Mouse (Mus musculus) R1 (cell line): Measurements from ENCODE around the gene Dctn2.
"Not testable (repeated sequence)": the region's sequence is repeated elsewhere in the genome, so short reads cannot be mapped to it uniquely, and the experiment has no call there.

Source experiments
- DNase-seq: peaks from one replicate; pipeline ENCODE4 v3.0.0-alpha.2; 2018; ENCODE audit warnings: low read depth, low spot score

Gene Dctn2

DNA sequence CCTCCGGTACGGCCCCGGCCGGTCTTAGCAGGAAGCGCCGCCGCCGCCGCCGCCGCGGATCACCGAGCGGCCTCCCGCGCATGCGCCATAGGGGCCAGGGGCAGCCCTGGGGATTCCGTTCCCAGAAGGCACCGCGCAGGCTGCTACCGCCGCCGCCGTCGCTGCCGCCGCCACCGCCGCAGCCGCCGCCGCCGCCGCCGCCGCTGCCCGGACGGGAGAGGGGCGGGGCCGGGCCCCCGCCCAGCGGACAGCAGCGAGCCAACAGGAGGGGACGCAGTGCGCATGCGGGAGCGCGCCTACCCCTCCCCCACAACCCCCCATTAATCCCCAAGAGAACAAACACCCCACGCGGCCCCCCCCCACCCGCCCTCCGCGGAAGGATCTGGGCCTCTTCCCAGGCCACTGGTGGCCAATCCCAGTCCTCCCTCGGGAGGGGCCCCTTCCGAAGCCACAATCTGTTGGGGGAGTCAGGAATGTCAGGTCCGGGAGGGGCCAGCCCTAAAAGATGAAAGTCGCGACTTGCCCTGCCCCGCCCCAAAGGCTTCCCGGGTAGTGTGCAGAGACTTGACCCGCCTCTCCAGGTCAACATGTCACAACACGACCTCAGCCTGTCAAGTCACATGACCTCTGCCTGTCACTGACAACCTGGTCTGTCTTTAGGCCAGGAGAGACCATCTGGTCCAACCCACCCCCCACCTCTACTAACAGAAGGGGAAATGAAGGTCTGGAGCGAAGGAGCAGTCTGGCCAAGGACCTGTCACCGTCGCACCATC, 22.8 kb downstream of the Dctn2 start, which contains the start of gene Mbd6:
Gene Mbd6, minus strand, starts transcription at position 219 of the 773 bp plus-strand sequence.
- DNase-seq, result peak; percentile 94

DNA sequence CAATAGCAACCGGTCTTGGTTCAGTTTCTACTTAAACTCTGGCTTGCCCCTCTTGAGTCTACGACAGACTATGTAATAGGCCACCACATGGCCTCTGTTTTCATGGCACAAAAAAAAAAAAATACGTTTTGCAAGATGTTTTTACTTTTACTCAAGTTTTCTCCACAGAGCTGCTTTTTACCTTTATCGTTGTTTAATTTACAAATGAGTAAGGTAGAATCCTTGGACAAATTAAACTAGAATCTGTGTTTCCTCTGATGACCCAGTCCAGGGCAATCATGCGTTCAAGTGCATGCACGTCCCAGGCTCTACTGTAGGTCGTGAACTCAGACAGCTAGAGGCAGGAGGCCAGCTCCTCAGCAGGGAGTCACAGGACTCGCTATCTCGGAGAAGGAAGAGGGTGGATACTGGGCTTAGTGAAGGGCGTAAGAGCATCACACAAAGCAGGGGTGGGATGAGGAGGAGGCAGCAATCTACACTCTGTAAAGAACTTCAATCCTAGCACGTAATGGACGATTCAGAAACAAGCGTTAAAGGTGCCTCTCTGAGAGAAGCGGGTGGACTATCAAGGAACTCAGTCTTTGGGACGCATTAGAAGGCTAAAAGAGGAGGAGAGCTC, 23.5 kb downstream of the Dctn2 start:
- peak; percentile 73 for DNase-seq

DNA sequence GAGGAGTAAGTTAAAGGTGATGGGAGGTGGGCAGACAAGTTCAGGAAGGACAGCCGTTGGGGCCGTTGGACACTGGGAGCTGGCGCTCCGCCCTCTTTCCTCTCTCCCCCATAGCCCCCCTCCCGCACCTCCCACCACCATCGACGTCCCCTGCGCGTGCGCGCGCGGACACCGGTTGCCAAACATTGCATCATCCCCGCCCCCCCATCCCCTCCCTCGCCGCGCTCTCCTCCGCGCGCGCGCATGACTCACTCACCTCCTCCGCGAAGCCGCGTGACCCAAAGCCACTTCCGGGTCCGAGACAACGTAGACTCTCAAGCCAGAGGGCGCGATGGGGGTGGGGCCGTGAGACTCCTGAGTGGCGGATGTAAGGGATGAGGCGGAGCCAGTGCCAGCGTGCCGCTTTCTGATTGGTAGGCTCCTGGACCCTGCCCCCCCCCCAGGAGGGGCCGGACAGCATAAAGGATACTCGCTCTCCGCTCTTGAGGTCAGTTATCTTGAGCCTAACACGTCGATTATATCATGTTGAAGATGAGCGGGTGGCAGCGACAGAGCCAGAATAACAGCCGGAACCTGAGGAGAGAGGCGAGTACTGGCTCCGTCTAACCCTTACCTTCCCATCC, 24.2 kb downstream of the Dctn2 start:
- DNase-seq, result peak; percentile 100

DNA sequence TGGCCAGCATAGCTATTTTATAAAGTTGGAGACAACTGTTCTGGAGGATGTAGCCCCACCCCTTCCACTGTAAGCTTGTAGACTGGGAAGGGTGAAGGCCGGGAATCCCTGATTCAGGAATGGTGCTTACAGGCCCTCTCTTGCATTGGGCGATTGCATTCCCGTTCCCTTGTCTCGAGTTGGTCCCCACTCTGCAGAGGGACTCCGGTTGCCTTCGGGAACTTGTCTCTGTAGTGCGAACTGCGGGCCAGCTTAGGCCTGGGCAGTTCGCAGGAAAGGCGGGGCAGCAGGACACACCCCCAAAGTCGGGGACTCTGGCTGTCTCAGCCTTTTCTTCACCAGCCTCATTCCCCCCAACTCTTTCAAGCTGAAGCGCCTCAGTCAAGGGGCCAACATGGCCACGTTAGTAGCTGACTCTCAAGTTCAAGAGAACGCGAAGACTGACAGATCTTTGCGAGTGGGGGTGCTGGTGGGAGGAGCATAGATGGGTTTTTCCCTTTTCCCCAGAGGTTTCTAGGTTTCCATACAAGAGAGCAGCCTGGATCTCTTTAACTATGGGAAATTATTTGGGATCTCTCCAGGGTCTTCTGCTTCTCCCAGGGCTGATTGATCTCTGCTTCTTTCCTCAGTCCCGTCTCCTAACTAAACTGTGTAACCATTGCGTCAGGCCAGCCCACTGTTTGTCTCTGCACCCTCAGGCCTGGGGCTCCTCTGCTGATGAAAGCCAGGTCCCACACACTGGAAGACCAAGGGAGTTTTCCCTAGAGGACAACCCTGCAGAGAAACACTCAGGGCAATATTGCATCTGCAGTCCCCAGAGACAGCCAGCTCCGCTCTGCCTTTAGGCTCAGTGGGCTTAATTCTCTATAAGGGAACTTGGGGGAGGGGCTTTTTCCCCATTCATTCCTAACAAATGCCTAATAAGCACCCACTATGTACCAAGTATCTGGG, 25.0 kb downstream of the Dctn2 start:
- no peak for DNase-seq

DNA sequence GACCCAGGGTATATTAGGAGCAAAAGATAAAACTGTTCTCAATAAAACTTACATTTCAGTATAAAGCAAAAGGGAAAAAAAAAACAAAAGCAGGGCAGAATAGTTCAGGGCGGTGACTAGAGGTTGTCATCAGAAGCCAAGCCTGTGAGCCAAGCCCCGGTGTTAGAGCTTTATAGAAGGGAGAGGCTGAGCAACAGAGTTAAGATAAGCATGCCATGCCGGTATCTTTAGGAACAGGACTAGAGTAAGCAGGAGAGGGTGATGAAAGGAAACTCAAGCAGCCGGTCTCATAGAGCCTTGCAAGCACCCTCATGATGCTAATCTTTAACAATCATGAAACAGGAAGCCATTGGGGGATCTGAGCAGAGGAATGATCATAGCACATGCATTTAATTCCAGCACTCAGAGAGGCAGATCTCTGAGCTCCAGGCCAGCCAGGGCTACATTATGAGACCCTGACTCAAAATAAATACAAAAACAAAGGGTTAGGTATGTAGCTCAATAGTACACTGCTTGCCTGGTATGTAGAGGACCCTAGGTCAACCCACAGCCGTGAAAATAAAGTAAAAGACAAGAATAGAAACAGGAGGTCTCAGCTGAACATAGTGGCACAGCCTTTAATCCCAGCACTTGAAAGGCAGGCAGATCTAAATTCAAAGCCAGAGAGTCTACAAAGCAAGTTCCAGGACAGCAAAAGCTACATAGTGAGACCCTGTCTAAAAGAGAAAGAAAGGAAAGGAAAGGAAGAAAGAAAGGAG, 25.9 kb downstream of the Dctn2 start:
- DNase-seq, result no peak

DNA sequence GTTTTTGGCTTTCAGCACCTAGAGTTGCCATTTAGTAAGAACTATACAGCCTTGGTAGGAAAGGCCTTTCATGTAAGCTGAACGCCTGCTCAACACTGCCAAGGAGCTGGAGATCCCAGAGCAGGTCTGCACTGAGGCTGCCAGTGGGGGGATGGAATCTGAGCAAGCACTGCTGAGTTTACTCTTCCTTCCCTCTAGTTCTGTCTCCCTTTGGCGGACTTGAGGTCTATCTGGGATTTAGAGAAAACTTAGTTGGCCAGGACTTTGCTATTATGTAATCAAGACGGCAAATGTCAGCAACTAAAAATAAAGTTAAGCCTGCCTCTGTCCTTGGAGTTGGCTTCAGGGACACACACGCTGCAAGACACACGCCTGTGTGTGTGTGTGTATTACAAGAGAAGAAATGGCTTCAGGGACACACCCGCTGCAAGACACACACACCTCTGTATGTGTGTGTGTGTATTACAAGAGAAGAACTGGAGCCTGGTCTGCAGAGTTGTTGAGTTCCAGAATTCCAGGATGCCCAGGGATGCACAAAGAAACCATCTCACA, 26.9 kb downstream of the Dctn2 start:
- DNase-seq, result no peak

DNA sequence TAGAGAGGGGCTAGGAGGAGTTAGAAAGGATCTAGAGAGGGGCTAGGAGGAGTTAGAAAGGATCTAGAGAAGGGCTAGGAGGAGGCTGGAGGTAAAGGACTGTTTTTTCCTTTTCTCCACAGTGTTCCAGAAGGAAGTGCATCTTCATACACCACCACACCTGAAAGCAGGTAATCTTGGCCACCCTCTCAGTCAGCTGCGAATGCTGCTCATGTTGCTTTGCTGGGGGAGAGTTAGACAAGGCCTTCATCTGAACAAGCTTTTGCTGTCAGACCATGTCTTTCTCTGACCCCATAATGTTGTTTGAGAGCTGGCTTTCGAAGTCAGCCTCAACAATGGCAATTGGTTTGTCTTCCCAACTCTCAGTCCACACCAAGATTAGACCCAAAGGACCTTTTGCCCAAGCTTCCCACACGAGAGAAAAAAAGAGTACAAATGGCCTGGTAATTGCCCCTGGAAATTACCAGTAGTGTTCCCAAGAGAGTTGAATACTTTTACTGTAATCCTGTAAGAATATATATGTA, 27.5 kb downstream of the Dctn2 start:
- no peak for DNase-seq

DNA sequence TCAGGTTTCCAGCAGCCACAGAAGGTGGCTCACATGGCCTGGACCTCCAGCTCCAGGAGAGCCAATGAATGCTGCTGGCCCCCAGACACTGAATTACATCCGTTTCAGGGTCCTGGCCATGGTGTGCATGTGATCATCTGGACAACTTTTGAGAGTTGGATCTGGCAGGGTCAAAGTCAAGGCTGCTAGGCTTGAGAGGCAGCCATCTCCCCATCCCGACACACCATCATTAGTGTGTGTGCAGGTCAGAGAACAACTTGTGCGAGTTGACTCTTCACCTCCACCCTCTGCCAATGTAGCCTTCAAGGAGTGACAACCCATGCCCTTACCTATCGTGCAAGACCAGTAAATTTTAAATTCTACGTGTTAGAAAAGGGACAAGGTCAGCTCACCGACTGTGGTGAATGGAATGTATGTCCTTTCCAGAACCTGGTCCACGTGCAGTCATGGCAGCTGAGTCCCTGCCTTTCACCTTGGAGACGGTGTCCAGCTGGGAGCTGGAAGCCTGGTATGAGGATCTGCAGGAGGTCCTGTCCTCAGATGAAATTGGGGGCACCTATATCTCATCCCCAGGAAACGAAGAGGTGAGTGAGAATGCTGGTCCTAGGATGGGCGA, 28.8 kb downstream of the Dctn2 start:
- DNase-seq, result no peak

DNA sequence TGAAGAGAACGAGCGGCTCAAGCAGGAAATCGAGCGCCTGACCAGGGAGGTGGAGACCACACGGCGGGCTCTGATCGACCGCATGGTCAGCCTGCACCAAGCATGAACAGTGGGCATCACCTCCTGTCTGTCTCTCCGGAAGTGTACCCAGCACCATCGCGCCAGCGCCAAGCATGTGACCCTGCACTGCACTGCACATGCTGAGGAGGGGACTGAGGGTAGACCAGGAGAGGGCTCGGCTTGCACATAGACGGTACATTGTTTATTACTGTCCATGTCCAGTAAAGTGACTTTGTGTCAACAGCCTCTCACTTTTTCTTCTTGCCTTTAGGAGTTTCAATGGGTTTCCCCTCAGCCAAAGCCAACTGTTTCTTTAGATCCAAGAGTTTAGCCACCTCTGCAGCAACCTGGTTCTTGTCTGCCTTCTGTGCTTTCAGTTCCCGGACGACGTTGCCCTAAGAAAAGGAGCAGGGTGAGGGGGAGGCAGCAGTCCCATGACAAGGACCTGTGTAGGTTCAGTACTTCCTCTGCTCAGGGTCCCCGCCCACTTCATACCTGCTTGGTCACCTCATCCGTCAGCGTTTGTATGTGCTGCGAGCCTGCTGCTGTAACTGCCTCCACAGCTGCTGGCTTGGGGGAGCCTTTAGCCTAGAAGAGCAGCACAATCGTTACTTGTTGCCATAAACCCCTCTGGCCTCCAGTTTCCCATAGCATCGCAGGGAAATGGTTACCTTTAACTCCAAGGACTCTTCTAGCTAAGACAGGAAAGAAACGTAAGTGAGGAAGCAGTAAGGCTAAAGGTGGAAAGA, 30.0 kb downstream of the Dctn2 start:
- DNase-seq, result no peak

DNA sequence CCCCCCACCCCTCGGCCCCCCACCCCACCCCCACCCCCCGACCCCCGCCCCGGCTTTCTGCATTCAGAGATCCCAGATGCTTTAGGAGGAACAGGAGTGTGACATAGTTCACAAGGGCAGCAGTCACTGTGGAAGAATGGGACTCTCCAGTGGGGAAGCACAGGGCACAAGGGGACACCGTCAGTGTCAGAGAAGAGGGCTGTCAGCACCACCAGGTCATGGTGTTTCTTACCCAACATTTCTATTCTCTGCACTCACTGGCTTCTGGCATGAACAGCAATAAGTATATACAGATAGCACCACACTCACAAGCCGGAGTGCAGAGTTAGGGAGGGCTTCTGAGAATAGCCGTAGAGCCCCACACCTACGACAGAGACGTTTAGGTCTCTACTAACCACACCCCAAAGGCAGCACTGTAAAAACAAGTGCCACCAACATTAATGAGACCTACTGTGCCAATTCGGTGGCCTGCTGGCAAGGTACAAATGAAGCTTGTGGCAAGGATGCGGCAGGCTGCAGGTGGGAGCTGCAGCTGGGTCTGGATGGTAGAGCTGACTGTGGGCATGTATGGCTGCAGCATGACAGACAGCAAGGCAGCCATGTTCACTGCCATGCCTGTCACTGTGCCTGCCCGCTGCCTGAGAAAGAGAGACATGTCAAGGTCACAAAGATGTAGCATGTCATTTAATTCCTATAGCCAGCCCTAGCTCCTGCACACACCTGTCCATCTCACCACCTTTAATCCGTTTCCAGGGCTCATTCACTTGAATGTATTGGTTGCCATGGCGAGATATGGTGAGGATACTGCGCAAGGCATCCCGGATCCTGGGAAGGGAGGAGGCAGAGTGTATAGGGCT, 31.1 kb downstream of the Dctn2 start:
- DNase-seq, result no peak

DNA sequence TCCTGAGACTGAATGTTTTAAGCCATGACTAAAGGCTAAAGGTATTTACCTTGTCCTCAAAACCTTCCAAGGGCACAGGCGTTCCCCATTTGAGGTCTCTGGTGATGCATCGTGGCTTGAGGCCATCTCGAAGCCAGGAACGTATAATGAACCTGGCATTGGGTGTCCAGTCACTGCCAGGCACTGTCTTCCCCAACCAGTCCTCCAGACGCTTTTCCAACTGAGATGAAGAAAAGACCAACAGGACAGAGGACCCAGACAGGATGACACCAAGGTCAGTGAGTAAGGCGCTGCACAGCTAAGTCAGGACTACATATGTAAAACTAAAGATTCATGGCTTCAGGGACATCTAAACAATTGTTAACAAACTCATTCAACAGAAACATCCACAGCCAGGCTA, 34.2 kb downstream of the Dctn2 start:
- DNase-seq, result no peak

DNA sequence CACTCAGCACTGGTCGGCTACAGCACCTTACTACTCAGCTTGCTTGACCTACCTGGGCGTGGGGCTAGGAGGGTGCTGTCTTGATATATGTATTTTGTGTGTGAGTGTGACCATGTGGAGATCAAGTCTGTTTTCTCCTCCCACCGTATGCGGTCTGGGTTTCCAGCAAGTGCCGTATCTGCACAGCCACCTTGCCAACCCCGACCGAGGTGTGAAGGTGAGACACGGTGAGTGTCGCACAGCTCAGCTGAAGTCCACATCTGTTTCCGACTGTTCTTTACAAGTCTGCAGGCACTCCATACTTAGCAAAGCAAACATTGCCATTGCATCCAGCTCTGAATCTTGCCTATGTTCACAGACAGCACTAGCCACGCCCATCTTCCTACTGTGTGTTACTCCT, 37.0 kb downstream of the Dctn2 start:
- DNase-seq, result no peak

DNA sequence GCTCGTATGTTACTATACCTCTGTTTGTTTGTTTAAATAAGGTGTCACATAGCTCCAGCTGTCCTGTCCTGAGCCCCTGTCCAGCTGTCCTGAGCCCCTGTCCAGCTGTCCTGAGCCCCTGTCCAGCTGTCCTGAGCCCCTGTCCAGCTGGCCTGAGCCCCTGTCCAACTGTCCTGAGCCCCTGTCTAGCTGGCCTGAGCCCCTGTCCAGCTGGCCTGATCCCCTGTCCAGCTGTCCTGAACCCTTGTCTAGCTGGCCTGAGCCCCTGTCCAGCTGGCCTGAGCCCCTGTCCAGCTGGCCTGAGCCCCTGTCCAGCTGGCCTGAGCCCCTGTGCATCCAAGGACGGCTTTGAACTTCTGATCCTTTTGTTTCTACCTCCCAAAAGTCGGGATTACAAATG, 43.0 kb downstream of the Dctn2 start:
- not testable (repeated sequence) for DNase-seq

DNA sequence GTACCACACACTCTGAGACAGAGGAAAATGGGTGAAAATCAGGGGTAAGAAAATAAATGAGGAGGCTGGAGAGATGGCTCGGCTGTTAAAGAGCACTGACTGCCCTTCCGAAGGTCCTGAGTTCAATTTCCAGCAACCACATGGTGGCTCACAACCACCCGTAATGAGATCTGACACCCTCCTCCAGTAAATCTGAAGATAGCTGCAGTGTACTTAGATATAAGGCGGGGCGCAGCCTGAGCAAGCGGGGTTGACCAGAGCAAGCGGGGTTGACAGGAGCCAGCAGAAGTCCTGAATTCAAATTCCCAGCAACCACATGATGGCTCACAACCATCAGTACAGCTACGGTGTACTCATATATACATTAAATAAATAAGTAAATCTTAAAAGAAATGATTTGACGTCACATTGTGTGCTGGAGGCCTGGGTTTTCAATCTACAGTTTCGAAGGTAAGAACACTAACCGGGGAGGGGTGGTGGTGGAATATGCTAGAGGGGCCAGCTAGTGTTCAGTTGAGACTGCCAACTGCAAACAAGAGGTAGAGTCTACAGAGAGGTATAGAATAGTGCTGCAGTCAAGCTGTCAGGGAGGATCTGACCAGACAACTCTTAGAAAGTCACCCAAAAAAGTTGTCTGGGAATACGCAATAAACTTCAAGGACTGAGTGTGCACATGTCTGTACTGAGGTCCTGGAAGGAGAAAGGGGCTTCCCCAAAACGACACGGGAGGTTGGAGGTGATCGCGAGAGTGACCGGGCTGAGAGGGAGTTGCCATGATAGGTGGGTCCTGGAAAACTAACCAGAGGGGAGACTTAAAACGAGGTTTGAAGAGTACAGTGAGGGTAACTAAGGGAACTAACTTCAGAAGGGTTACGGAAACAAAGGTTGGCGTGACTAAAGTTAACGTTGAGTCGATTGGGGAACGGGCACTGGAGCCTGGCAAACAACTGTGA, 44.6 kb downstream of the Dctn2 start:
- DNase-seq, result peak; percentile 93

DNA sequence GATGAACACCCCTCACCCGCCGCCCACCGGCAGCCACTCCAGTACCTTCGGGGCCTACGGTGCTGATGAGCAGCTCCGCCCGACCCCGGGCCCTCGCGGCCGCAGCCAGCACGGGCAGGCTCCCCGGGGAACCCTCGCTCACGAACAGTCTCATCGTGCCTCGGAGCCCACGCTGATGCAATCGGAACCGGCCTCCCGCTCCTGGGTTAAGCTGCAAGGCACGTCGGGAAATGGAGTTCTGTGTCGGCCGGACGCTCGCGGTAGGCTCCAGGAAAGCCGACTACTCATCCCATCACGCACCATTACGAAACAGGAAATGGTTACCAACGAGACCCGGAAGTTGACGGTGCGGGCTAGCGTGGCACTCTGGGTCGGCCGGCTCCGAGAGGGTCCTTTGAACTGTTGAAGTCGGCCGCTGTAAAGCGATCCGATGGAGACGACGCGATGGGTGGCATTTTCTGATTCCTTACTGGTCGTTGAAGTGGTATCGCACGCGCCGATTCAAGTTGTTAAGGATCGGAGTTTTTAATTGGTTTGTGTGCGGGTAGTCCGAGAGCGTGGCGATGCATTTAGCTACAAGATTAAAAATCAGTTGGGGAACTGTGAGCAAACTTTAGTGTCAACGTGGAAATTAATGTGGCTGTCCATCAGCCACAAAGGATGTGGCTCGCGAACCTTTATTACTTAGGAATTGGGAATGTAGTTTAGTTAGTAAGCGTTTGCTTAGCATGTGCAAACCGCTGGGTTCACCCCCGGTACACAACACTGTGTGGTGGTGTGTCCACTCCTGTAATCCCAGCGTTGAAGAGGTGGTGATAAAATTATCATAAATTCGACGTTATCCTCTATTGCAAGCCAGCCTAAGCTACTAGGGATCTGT, 45.5 kb downstream of the Dctn2 start, which contains the start of gene Mars:
Gene Mars, minus strand, starts transcription at position 311 of the 880 bp plus-strand sequence.
- DNase-seq, result peak; percentile 99

DNA sequence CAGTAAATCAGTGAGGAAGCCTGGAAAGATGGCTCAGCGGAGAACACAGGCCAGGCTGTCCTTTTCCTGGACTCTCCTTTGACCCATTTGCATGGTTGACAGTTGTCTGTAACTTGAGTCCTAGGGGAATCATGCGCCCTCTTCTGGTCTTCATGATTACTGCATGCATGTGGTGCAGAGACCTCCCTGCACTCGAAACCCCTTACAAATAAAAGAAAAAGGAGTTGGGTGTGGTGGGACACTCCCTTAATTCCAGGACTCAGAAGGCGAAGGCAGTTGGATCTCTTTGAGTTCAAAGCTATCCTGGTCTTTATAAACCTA, 46.1 kb downstream of the Dctn2 start:
- DNase-seq, result peak; percentile 98
